Mouse (Mus musculus): ENCODE data around the gene Lrrc57.

DNA sequence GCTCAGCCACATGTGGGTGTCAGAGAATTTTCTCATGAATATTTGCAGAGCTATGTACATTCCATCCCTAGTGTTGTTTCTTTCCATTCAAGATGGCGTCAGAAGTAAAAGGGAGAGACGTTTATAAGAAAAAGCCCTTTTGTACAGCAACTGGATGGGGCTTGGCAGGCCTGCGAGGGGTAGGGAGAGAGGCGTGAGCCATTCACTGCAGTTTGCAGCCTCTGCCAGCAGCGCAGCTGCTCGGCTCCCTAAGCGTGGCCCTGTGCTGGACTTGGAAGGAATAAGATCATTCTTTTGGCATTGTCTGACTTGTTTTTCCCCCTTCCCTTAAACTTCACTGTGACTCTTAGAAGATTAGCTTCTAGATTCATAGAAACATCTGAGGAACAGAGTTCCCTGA is 34.5 kb upstream of the Lrrc57 start:
- TF ChIP-seq POLR2A (IDR thresholded peaks at IDR 0.05; ENCODE audit: borderline replicate concordance, insufficient read depth, low read length) (no peak), CTCF (IDR thresholded peaks at IDR 0.05; ENCODE audit: borderline replicate concordance, insufficient read depth, low read depth, low read length) (no peak)

Data from cerebellum, adult 2 months (tissue).